Mouse (Mus musculus): Measurements from ENCODE around the gene Rps6ka3. TPM values are rescaled to one million over a fixed set of nuclear protein-coding genes. Genes with fewer than 3 reads are reported as not detected.
A peak's percentile ranks its signal among the peaks of the same experiment; 100 is the strongest.

Gene Rps6ka3
- 5.2 and 6.8 TPM in 2 replicates for polyA plus RNA-seq (2015; fragmentation: Nextera tagmentation; extraction: Ambion mirVana)

DNA sequence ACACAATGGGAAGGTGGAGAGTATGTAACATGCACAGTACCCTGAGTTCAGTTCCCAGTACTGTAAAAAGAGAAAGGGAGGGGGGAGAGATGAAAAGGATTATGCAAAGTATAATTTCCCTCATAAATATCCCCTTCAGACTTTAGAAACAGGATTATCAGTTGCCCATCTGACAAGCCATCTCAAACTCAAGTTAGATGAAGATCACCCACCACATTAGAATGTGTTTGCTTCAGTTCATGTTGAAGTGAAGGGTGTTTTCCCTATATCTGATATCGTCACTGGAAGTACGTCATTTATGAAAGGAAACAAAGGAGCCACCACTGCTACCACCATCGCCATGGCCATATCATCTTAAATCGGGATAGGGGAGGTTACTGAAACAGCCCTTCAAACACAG is at the start of gene Rps6ka3:
Gene Rps6ka3, plus strand, starts transcription at position 301 of the 400 bp plus-strand sequence.
- H3K4me1 ChIP-seq, result no peaks in the 10 kb centered on the region
- H3K4me3 ChIP-seq, result no peak within 1 kb of the TSS
- no peak within 1 kb of the TSS for H3K9ac ChIP-seq
- WGBS, result 90% methylated on average over 4 of the region's 4 CpGs
- H3K36me3 ChIP-seq, result no peaks in the 10 kb centered on the region
- no peak for ATAC-seq (ENCODE audit: insufficient number of reproducible peaks, insufficient read depth, low FRiP score, low TSS enrichment, low read depth)
- H3K4me2 ChIP-seq, result no peak within 1 kb of the TSS
- no peaks in the 10 kb centered on the region for H3K9me3 ChIP-seq
- no peak within 1 kb of the TSS for H3K27ac ChIP-seq
- H3K27me3 ChIP-seq, result peaks cover 20% of the 10 kb centered on the region

DNA sequence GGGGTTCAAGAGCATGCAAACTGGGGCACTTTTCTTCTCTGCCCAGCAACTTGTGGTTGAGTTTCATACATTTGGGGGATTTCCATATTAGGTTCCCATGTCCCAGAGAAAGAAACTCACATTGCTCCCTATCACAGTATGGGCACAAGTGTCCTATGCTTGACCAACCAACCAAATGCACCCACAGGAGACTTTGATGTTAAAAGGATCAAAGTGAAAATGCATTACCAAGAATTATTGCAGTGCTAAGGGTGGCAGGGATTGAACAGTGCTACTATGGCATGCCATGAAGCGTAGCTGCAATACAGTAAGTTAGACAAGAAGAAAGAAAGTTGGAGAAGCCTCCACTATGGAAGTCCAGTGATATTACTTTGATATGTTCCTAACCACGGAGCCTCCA is 40.9 kb upstream of the Rps6ka3 start:
- no peak for ATAC-seq (ENCODE audit: insufficient number of reproducible peaks, insufficient read depth, low FRiP score, low TSS enrichment, low read depth)
- Histone ChIP-seq H3K4me1 (no peaks in the 10 kb centered on the region), H3K4me2 (no peak overlapping the region), H3K36me3 (no peaks in the 10 kb centered on the region), H3K4me3 (no peak overlapping the region), H3K27me3 (peaks cover 3% of the 10 kb centered on the region; the same call in 1 of the 2 replicates), H3K27ac (no peak overlapping the region), H3K9ac (no peak overlapping the region), H3K9me3 (no peaks in the 10 kb centered on the region)
- WGBS, result 82% methylated on average over 2 of the region's 2 CpGs

DNA sequence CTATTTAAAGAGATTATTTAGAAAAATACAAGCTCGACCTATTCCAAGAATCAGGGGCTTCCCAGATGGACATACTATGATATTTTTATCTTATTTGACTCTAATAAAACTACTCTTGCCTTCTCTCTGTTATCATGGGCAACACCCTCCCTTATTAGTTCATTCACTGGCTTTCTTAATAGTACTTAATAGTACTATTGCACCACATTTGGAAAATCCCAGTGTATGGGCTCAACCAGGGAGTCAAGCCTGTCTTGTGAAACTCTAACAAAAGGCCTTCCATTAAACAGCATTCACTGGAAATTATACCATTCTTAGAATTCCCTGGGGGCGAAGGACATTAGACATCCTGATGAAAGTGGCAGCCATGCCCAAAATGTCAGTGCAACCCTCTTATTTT is 38.5 kb upstream of the Rps6ka3 start:
- Histone ChIP-seq H3K27ac (no peak overlapping the region), H3K9ac (no peak overlapping the region), H3K9me3 (no peaks in the 10 kb centered on the region), H3K27me3 (peaks cover 8% of the 10 kb centered on the region; the same call in 1 of the 2 replicates), H3K4me2 (no peak overlapping the region), H3K4me3 (no peak overlapping the region), H3K4me1 (no peaks in the 10 kb centered on the region), H3K36me3 (no peaks in the 10 kb centered on the region)
- ATAC-seq (ENCODE audit: insufficient number of reproducible peaks, insufficient read depth, low FRiP score, low TSS enrichment, low read depth), result no peak
- 67% methylated on average over 2 of the region's 2 CpGs for WGBS

DNA sequence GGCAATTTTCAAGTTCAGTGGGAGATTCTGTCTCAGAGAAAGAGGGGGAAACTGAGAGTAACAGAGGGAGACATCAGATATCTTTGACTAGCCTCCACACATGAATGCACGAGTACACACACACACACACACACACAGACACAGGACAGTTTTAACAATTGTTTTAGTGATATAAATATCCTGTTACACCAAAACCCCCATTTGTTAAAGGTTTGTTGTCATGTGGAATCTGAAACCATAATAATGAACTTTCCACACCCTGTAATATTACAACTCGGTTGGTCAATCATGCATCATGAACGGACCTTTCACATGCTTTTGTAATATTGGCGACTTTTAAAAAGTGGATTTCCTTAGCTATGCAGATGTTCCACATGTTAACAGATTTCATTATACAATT is 18.5 kb upstream of the Rps6ka3 start:
- 79% methylated on average over 4 of the region's 4 CpGs for WGBS
- Histone ChIP-seq H3K4me1 (no peaks in the 10 kb centered on the region), H3K4me3 (no peak overlapping the region), H3K27me3 (peaks cover 20% of the 10 kb centered on the region), H3K9ac (no peak overlapping the region), H3K4me2 (no peak overlapping the region), H3K27ac (no peak overlapping the region), H3K9me3 (no peaks in the 10 kb centered on the region), H3K36me3 (no peaks in the 10 kb centered on the region)
- no peak for ATAC-seq (ENCODE audit: insufficient number of reproducible peaks, insufficient read depth, low FRiP score, low TSS enrichment, low read depth)

DNA sequence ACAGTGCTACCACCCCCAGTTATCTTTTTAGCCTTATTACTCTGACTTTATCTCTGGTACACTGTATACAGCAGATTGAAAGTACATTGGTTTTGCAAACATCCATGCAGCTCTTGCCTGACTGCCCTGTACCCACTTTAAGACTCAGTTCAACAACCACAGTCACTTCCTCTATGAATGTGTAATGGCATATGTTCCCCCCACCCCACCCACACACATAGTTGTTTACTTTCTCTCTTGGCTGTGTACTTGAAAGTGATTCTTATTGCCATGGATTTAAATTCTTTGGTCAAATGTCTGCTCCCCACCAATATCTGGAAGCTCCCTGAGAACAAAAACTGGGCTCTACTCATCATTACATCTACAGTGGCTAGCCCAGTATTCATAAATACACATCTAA is 10.6 kb upstream of the Rps6ka3 start:
- Histone ChIP-seq H3K27ac (no peak overlapping the region), H3K27me3 (peaks cover 5% of the 10 kb centered on the region), H3K4me3 (no peak overlapping the region), H3K4me1 (no peaks in the 10 kb centered on the region), H3K9me3 (no peaks in the 10 kb centered on the region), H3K4me2 (no peak overlapping the region), H3K9ac (no peak overlapping the region), H3K36me3 (no peaks in the 10 kb centered on the region)
- no peak for ATAC-seq (ENCODE audit: insufficient number of reproducible peaks, insufficient read depth, low FRiP score, low TSS enrichment, low read depth)

DNA sequence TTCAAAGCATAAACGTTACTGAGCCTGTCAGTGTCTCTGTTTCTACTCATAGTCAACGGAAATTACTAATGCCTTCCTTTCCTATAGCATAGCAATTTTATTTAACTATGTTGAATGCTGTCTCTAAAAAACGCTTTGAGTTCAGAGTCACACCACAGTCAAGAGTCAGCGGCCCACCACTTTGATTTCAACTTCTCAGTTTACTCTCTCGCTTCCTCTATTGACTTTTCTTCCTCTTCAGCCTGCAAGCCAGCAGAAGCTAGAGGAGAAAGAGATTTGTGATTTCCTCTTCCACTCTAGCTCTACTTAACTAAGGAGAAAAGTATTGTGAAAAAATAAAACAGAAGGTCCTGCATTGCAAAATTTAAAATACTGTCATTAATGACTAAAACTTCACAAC is 10.0 kb upstream of the Rps6ka3 start:
- no peaks in the 10 kb centered on the region for H3K4me1 ChIP-seq
- peaks cover 8% of the 10 kb centered on the region for H3K27me3 ChIP-seq
- H3K9ac ChIP-seq, result no peak overlapping the region
- no peak overlapping the region for H3K27ac ChIP-seq
- ATAC-seq (ENCODE audit: insufficient number of reproducible peaks, insufficient read depth, low FRiP score, low TSS enrichment, low read depth), result no peak
- WGBS, result 61% methylated on average over 5 of the region's 5 CpGs
- H3K4me2 ChIP-seq, result no peak overlapping the region
- H3K9me3 ChIP-seq, result no peaks in the 10 kb centered on the region
- H3K36me3 ChIP-seq, result no peaks in the 10 kb centered on the region
- no peak overlapping the region for H3K4me3 ChIP-seq

DNA sequence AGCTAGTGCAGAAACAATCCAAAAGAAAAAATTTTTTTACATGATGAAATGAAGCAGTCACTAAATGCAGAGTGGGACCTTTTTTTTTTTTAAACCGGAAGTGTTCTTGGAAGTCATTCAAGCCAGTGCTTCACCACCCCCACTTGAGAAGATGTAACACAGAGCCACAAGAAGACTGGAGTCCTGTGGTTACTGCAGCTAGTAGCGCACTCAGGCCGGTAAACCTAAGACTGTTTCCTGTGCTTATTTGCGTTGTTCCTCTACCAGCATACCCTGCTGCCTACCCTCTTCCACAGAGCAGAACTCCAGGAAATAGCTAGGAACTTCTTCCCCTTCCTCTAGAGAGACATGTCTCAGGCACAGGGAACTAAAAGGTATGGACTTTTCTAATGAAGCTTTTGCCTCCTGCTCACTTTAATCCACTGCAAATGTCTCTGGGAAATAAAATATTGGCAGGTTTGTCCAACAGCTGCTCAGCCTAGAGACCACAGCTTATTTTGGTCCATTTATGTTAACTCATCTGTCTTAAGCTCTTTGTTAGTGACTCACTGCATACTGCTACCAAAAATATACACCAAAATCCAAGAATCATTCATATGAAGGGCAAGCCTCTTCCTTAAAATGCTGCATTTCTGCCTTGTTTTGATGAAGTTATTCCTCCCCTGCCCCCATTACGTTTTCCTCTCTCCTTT is 931 bp downstream of the Rps6ka3 start:
- H3K4me3 ChIP-seq, result no peak overlapping the region
- no peak overlapping the region for H3K27ac ChIP-seq
- WGBS, result 66% methylated on average over 5 of the region's 5 CpGs
- ATAC-seq (ENCODE audit: insufficient number of reproducible peaks, insufficient read depth, low FRiP score, low TSS enrichment, low read depth), result no peak
- no peaks in the 10 kb centered on the region for H3K9me3 ChIP-seq
- H3K9ac ChIP-seq, result no peak overlapping the region
- H3K36me3 ChIP-seq, result no peaks in the 10 kb centered on the region
- H3K4me2 ChIP-seq, result no peak overlapping the region
- no peaks in the 10 kb centered on the region for H3K4me1 ChIP-seq
- peaks cover 21% of the 10 kb centered on the region for H3K27me3 ChIP-seq

DNA sequence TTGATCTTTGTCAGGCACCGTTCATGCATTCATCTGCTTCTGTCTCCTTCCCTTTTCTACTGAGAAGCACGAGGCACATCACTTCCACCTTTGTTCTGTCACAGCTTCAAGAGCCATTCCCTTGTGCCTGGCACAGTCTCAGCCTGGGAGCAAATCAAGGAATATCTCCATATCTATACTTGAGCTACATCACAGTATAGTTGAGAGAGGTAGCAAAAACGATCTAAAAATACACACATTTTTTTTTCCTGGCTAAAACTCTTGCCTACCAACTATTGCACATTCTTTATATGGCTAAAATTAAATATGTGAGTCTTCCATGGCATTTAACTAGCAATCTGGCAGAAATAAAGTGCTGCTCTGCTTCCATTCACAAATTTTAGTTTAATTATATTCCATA is 5.1 kb downstream of the Rps6ka3 start:
- Histone ChIP-seq H3K27ac (no peak overlapping the region), H3K4me3 (no peak overlapping the region), H3K9me3 (no peaks in the 10 kb centered on the region), H3K4me1 (no peaks in the 10 kb centered on the region), H3K9ac (no peak overlapping the region), H3K27me3 (peaks cover 31% of the 10 kb centered on the region), H3K36me3 (no peaks in the 10 kb centered on the region), H3K4me2 (no peak overlapping the region)
- WGBS, result 39% methylated on average over 3 of the region's 3 CpGs
- ATAC-seq (ENCODE audit: insufficient number of reproducible peaks, insufficient read depth, low FRiP score, low TSS enrichment, low read depth), result no peak

DNA sequence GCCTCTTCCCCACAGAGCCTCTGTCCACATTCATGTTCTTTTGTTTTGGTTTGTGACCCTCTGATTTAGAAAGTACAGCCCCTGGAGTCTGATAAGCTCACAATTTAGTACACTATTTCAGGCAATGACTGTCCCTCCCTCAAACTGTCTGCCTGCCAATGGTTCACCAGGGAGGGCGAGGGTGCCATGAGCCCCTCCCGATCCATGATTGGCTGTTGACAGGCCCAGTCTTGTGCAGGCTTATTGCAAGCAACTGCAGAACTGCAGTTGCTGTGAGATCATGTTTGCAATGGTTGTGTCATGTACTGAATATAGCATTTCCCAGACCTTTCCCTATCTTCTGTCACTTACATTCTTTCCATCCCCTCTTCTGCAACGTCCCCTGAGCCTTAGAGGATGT is 12.4 kb downstream of the Rps6ka3 start:
- Histone ChIP-seq H3K9me3 (no peaks in the 10 kb centered on the region), H3K4me2 (no peak overlapping the region), H3K36me3 (no peaks in the 10 kb centered on the region), H3K4me3 (no peak overlapping the region), H3K27ac (no peak overlapping the region), H3K9ac (no peak overlapping the region), H3K4me1 (no peaks in the 10 kb centered on the region), H3K27me3 (peaks cover 23% of the 10 kb centered on the region)
- WGBS, result 58% methylated on average over 3 of the region's 3 CpGs
- ATAC-seq (ENCODE audit: insufficient number of reproducible peaks, insufficient read depth, low FRiP score, low TSS enrichment, low read depth), result no peak

DNA sequence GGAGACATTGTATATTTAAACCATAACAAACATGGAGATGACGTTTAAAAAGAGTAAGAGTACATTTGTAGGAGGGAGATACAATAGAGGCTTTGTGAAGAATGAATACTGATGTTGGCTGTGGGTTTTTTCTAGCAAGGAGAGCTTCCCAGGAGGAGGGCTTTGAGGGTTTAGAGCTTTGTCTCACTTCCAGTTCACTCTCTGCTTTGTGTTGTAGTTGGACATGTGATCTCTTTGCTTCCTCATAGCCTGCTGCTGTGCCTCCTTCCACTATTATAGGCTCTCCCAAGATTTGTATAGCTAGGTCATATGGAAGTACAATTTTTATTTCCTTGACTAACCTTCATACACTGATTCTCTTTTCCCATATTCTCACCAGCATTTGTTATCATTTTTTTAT is 27.2 kb downstream of the Rps6ka3 start:
- Histone ChIP-seq H3K9me3 (no peaks in the 10 kb centered on the region), H3K4me2 (no peak overlapping the region), H3K27ac (no peak overlapping the region), H3K36me3 (no peaks in the 10 kb centered on the region), H3K4me3 (no peak overlapping the region), H3K9ac (no peak overlapping the region), H3K4me1 (no peaks in the 10 kb centered on the region), H3K27me3 (no peaks in the 10 kb centered on the region; the same call in 1 of the 2 replicates)
- ATAC-seq (ENCODE audit: insufficient number of reproducible peaks, insufficient read depth, low FRiP score, low TSS enrichment, low read depth), result no peak
- 16% methylated on average over 1 of the region's 1 CpGs for WGBS

DNA sequence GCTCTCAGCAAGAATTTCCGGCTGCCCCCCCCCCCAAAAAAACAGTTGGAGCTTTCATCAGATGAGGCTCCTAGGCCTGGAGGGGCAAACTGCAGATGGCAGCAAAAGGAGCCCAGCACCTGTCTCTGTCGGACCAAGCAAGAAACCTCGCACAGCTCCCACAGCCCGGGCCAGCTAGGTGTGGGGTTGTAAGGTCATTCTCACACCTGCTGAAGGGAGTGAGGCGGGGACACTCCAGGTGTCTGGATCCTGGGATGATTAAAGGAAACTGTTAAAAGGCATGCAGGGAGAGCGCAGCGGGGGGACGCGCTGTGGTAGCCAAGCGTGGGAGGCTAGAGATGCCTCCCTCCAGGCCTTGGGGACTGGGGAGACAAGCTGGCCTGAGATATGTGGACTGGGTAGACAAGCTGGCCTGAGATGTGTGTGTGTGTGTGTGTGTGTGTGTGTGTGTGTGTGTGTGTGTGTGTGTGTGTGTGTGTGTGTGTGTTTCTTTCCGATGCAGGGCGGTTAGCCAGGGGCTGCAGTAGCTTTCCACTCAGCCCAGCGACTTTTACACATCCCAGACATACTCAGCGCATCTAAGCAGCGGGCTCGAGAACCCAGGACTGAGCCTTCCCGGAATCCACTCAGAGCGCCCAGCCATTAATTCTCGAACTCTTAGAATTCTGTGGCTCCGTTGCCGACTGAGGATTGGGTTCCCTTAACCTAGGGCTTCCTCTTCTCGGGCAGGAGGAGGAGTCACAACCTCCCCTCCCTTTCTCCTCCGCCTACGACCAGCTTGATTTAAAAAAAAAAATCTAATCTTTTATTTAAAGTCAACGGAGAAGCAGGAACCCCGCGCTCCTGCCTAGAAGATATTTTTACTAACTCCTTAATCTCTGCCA is 44.1 kb downstream of the Rps6ka3 start:
- ATAC-seq (ENCODE audit: insufficient number of reproducible peaks, insufficient read depth, low FRiP score, low TSS enrichment, low read depth), result no peak
- H3K36me3 ChIP-seq, result no peaks in the 10 kb centered on the region
- H3K9ac ChIP-seq, result peak overlapping the region; percentile 36
- H3K9me3 ChIP-seq, result no peaks in the 10 kb centered on the region
- peak overlapping the region; percentile 63 for H3K4me3 ChIP-seq
- no peaks in the 10 kb centered on the region; the same call in 1 of the 2 replicates for H3K4me1 ChIP-seq
- H3K27me3 ChIP-seq, result peaks cover 21% of the 10 kb centered on the region
- H3K27ac ChIP-seq, result peak overlapping the region; percentile 84
- peak overlapping the region; percentile 58 for H3K4me2 ChIP-seq
- whole genome bisulfite sequencing, result 24% methylated on average over 25 of the region's 27 CpGs
